Mouse (Mus musculus) stomach, embryonic 16.5 days (tissue): Measurements from ENCODE around the gene Psmd2. TPM values are rescaled to one million over a fixed set of nuclear protein-coding genes. Genes with fewer than 3 reads are reported as not detected.

Source experiments
- ATAC-seq: fragments of 200-750 bp; cut with Nextera tagmentation; 2 replicates; pipeline ENCODE4 v1.8.0; 2017; ENCODE audit warnings: moderate number of reproducible peaks, moderate TSS enrichment; ENCODE audit not compliant: insufficient read depth, low FRiP score
- H3K27ac ChIP-seq: fragments of 300-500 bp; sonication (generic); 2 replicates; pipeline ENCODE4 v1.5.1; 2014; ENCODE audit warnings: low read length
- H3K27me3 ChIP-seq: fragments of 300-500 bp; sonication (generic); 2 replicates; pipeline ENCODE4 v1.6.1; 2014; ENCODE audit warnings: low read length, control low read depth, mixed read lengths; ENCODE audit not compliant: control insufficient read depth, insufficient read depth
- H3K36me3 ChIP-seq: fragments of 300-500 bp; sonication (generic); 2 replicates; pipeline ENCODE4 v1.6.1; 2014; ENCODE audit warnings: low read length; ENCODE audit not compliant: control insufficient read depth, insufficient read depth
- H3K4me1 ChIP-seq: fragments of 300-500 bp; sonication (generic); 2 replicates; pipeline ENCODE4 v1.6.1; 2014; ENCODE audit warnings: low read length, control low read depth, mixed read lengths; ENCODE audit not compliant: control insufficient read depth, insufficient read depth
- H3K4me2 ChIP-seq: fragments of 300-500 bp; sonication (generic); 2 replicates; pipeline ENCODE4 v1.6.1; 2014; ENCODE audit warnings: low read depth, low read length, mixed read lengths
- H3K4me3 ChIP-seq: fragments of 300-500 bp; sonication (generic); replicated peaks from 2 replicates; pipeline ENCODE4 v1.5.1; 2014; ENCODE audit warnings: mild to moderate bottlenecking, low read length
- H3K9ac ChIP-seq: fragments of 300-500 bp; sonication (generic); 2 replicates; pipeline ENCODE4 v1.6.1; 2014; ENCODE audit warnings: low read length
- H3K9me3 ChIP-seq: fragments of 300-500 bp; sonication (generic); replicated peaks from 2 replicates; pipeline ENCODE4 v1.6.1; 2016; ENCODE audit warnings: low read length, control low read depth; ENCODE audit not compliant: control insufficient read depth
- WGBS: fragments of 180-500 bp; shearing (Covaris S2); extraction: QIAGEN DNeasy Blood & Tissue Kit; methylation state at CpG from one replicate; pipeline ENCODE4 v1.1.7; 2014; 5-methylcytosine and 5-hydroxymethylcytosine counted together
- polyA plus RNA-seq: library from polyadenylated mRNA; unstranded; fragments of >200 nt; fragmentation: Nextera tagmentation; extraction: Ambion mirVana; gene quantifications from 2 replicates; pipeline ENCODE4 v1.2.1, GENCODE M21; 2015

The Psmd2 gene
- polyA plus RNA-seq, 1 experiment from 2014 or later = 291 TPM

DNA sequence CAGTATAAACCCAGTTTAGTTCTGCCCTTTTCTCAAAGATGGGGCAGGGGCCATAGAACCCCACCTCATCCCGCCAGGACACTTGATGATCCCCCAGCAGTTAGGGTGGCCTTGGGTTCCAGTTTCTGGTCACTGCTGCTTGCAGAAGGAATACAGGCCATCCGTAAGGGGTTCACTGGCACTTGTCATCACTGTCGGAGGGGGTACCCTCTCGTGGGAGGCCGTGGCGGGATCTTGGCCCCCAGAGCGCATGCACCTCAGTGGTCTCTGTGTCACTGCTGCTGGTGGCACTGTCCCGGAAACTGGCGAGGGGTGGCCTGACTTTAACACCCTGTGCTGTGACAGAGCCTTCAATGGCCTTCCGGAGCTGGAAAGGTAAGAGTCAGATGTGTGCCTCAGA, 51.6 kb downstream of the Psmd2 start:
- Histone ChIP-seq H3K4me1 (peaks cover 7% of the 10 kb centered on the region; the same call in 1 of the 2 replicates), H3K4me3 (no peak overlapping the region), H3K9ac (no peak overlapping the region), H3K27ac (no peak overlapping the region), H3K27me3 (no peaks in the 10 kb centered on the region), H3K4me2 (no peak overlapping the region), H3K9me3 (no peaks in the 10 kb centered on the region), H3K36me3 (no peaks in the 10 kb centered on the region)
- WGBS = 91% methylated on average over 10 of the region's 10 CpGs
- ATAC-seq = no peak

DNA sequence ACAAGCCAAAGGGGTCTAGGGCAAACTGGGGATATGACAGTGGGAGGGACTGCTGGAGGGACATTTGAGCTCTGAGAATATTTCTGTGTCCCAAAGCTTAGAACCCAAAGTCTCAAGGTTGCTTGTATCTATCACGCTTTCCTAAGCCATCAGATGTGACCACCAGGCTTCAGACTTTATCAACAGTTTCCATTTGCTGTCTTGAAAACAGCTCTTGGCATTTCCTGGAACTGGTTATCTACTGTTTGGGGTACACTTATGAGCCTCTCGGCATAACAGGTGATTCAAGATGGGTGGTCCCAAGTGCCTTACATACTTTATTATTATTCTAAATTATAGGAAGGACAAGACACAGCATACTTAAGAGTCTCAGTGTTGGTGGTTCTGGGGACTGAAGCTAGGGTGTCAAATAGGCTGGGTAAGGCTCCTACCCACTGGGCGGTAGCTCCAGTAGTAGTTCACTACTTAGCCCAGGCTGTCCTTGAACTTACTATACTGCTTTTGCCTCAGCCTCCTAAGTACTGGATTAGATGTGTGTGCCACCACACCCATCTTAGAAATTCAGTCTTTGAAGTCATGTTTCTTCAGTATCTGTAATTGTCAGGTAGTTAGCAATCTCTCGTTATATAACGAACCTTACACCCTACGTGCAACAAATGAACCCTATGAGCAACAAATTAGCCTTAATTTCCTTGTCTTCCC, 52.4 kb downstream of the Psmd2 start:
- H3K36me3 ChIP-seq = no peaks in the 10 kb centered on the region
- no peak overlapping the region for H3K4me2 ChIP-seq
- no peak for ATAC-seq
- no peak overlapping the region for H3K27ac ChIP-seq
- H3K9ac ChIP-seq = no peak overlapping the region
- no peaks in the 10 kb centered on the region for H3K27me3 ChIP-seq
- H3K4me1 ChIP-seq = peaks cover 7% of the 10 kb centered on the region; the same call in 1 of the 2 replicates
- no peak overlapping the region for H3K4me3 ChIP-seq
- no peaks in the 10 kb centered on the region for H3K9me3 ChIP-seq
- WGBS = 91% methylated on average over 6 of the region's 6 CpGs

DNA sequence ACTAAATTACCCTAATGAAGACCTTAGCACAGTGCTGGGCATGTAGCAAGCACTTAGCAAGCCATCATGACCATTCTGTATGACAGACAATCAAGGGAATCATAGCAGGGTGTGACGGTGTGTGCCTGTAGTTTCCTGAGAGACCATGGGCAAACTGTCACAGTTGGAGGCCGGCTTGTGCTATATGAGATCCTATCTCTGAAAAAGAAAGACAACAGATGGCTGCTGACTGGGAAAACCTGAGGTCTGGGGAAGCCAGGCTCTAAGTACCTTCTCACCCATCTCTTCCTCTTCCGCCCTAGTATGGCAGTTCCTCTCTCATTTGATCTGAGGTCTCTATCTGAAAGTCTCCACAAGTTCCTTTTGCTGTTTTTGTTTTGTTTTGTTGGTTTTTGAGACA, 54.3 kb downstream of the Psmd2 start:
- H3K27ac ChIP-seq = no peak overlapping the region
- ATAC-seq = no peak

DNA sequence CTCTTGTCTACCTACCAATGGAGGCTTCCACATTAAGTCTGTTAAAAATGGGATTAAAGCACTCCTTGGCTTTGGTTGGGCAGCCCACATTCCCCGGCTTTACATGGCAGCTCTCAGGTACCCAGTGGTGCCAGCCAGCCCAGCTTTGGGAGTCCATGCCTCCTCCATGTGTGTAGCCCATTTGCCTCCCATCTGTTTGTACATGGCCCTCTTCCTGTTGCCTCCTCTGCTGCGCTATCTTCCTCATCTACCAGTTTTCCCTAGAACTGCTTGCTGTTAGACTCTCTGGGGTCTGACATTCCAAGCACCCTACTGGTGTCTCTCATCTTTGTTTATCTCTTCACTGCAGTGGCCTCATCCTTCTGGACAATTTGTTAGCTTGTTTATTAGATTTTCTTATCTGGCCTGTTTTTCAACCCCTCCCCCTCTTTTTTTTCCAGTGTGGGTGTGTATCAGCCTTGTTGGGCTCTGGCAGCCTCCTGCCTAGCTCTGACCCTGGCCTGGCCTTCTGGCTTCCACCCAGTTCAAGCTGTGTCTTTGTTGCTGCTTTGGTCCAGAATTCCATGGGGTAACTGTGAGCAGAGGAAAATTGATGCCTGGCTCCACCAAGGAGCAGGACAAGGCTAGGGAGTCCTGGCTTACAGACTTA, 55.1 kb downstream of the Psmd2 start:
- no peak for ATAC-seq
- no peaks in the 10 kb centered on the region for H3K36me3 ChIP-seq
- 90% methylated on average over 2 of the region's 2 CpGs for WGBS
- H3K9ac ChIP-seq = no peak overlapping the region
- H3K4me2 ChIP-seq = no peak overlapping the region
- H3K4me3 ChIP-seq = no peak overlapping the region
- H3K9me3 ChIP-seq = no peaks in the 10 kb centered on the region
- H3K27ac ChIP-seq = no peak overlapping the region
- no peaks in the 10 kb centered on the region for H3K27me3 ChIP-seq
- peaks cover 7% of the 10 kb centered on the region; the same call in 1 of the 2 replicates for H3K4me1 ChIP-seq

More for the DNA sequence above, 54.3 kb downstream of the Psmd2 start:
- Histone ChIP-seq H3K36me3 (no peaks in the 10 kb centered on the region), H3K4me1 (peaks cover 7% of the 10 kb centered on the region; the same call in 1 of the 2 replicates), H3K27me3 (no peaks in the 10 kb centered on the region), H3K9me3 (no peaks in the 10 kb centered on the region), H3K9ac (no peak overlapping the region), H3K4me3 (no peak overlapping the region), H3K4me2 (no peak overlapping the region)
- WGBS = 80% methylated on average over 3 of the region's 3 CpGs

DNA sequence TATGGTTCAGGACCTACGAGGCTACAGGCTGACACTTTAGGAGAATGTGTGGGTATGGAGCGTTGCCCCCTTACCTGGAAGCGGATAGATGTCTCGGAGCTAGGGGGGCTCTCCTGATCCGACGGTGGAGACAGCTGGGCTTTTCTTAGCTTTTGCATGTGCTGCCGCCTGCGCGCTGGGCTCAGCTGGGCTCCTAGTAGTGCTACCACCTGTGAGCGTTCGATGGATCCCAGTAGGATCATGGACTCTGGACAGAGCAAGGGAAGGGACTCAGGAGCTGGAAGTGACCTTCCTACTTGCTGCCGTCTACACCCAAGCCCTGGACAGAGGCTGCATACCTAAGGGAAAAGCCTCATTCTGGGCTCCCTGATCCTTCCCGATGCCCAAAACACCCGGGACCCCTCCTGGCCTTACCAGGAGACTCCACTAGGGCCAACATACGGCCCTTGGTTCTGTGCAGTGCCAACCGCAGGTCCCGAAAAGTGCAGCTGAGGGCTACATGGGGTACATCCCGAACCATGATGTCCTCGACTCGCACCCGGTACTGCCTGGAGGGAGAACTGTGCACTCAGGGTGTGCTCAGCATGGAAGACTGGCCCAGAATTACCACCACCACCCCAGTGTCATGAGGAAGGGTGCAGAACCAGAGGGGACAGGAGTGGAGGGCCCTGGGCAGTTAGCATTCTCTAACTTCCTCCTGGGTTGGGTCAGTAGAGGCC, 56.9 kb downstream of the Psmd2 start:
- Histone ChIP-seq H3K9ac (no peak overlapping the region), H3K36me3 (no peaks in the 10 kb centered on the region), H3K4me3 (no peak overlapping the region), H3K4me1 (0 out of 2 replicates have a peak, but pooled peaks cover 1% of the 10 kb centered on the region), H3K27me3 (no peaks in the 10 kb centered on the region), H3K9me3 (no peaks in the 10 kb centered on the region), H3K4me2 (no peak overlapping the region), H3K27ac (no peak overlapping the region)
- no peak for ATAC-seq
- 92% methylated on average over 21 of the region's 21 CpGs for WGBS

DNA sequence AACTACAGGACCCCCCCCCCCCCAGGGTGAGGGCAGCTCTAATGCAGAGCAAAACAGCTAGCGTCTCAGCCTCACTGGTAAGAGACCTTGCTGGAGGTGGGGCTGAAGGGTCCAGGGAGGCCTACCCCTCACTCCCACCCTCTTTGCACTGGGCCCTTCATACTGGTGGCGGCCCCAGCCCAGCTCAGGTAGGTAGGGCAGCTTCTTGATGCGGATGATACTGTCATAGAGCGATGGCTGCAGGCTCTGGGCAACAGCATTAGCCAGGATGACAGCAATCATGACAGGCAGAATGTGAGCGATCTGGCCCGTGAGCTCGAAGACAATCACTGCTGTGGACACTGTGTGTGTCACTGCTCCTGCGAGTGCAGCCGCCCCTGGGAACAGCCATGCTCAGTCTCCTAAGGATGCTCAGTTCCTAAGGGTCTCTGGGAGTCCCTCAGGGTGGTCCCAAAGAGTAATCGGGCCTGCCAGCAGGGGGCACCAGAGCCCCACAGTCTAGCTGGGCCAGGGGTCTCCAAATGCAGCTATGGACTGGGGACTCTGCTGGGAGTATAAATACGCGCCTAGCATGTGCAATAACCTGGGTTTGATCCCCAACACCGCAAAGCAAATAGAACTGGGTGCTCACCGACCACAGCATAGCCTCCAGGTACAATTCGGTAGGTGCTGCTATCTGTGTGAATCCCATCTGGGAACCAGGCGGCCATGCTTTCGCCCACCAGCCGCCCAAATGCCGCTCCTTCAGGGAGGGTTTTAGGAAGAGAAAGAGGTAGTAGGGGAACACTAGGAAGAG, 57.7 kb downstream of the Psmd2 start:
- H3K9ac ChIP-seq = no peak overlapping the region
- H3K4me3 ChIP-seq = no peak overlapping the region
- ATAC-seq = no peak
- H3K27me3 ChIP-seq = no peaks in the 10 kb centered on the region
- no peaks in the 10 kb centered on the region for H3K9me3 ChIP-seq
- H3K36me3 ChIP-seq = no peaks in the 10 kb centered on the region
- no peak overlapping the region for H3K27ac ChIP-seq
- WGBS = 75% methylated on average over 19 of the region's 19 CpGs
- no peak overlapping the region for H3K4me2 ChIP-seq
- H3K4me1 ChIP-seq = peaks cover 7% of the 10 kb centered on the region; the same call in 1 of the 2 replicates

DNA sequence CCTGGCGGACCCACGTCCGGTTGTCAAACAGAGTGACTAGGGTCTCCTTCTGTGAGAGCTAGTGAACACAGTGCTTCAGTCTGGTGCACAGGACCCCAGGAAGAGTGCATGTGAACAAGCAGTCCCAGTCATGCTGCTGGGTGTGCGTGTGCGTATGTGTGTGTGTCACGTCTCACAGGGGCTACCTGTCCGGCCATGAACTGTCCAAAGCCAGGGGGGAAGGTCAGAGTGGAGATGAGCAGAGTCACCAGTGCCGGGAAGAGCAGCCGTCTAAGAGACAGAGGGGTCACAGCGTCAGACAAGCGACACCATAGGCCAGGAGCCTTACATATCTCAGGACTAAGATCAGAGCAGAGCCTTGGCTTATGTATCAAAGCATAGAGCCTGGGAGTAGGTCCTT, 58.9 kb downstream of the Psmd2 start:
- H3K4me2 ChIP-seq = no peak overlapping the region
- no peak for ATAC-seq
- peaks cover 18% of the 10 kb centered on the region for H3K4me1 ChIP-seq
- H3K36me3 ChIP-seq = no peaks in the 10 kb centered on the region
- no peaks in the 10 kb centered on the region for H3K9me3 ChIP-seq
- no peak overlapping the region for H3K9ac ChIP-seq
- WGBS = 93% methylated on average over 11 of the region's 11 CpGs
- no peak overlapping the region for H3K4me3 ChIP-seq
- no peak overlapping the region for H3K27ac ChIP-seq
- no peaks in the 10 kb centered on the region for H3K27me3 ChIP-seq

DNA sequence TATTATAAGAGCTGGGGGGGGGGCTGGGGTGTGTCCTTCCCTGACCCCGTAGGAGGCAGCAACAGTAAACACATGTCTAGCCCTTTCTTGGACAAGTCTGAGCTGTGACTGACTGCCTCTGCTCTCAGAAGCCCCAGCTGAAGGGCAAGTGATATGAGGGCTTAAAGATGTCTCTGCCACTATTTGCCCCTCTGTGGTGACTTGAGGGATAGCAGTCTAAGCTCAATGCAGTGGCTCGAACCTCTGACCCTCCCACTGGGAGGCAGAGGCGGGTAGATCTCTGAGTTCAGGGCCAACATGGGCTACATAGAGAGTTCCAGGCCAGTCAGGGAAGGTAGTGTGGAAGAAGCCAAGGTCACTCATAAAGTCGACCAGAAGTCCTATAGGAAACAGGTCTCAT, 59.4 kb downstream of the Psmd2 start:
- Histone ChIP-seq H3K9me3 (no peaks in the 10 kb centered on the region), H3K36me3 (no peaks in the 10 kb centered on the region), H3K4me1 (peaks cover 22% of the 10 kb centered on the region)

More for the DNA sequence above, 59.4 kb downstream of the Psmd2 start:
- no peak overlapping the region for H3K27ac ChIP-seq
- H3K9ac ChIP-seq = no peak overlapping the region
- no peak overlapping the region for H3K4me2 ChIP-seq
- 81% methylated on average over 4 of the region's 4 CpGs for WGBS
- ATAC-seq = no peak
- H3K4me3 ChIP-seq = no peak overlapping the region
- no peaks in the 10 kb centered on the region for H3K27me3 ChIP-seq
